Mouse (Mus musculus) bone marrow macrophage, adult 2 months (primary cell): Measurements from ENCODE around the gene Zdhhc14. TPM values are rescaled to one million over a fixed set of nuclear protein-coding genes. Genes with fewer than 3 reads are reported as not detected.

Experiments
- H3K27ac ChIP-seq: 2 replicates; pipeline ENCODE4 v1.5.1; 2012; ENCODE audit warnings: low read depth, low read length; ENCODE audit not compliant: insufficient read depth
- H3K4me1 ChIP-seq: 2 replicates; pipeline ENCODE4 v1.6.1; 2012; ENCODE audit warnings: low read length; ENCODE audit not compliant: control insufficient read depth, insufficient read depth
- H3K4me3 ChIP-seq: 2 replicates; pipeline ENCODE4 v1.5.1; 2012; ENCODE audit warnings: mild to moderate bottlenecking, low read length, moderate library complexity; ENCODE audit not compliant: insufficient read depth
- CTCF ChIP-seq: IDR thresholded peaks from 2 replicates; pipeline ENCODE4 v1.5.1; 2012; ENCODE audit warnings: low read depth, mild to moderate bottlenecking, low read length, moderate library complexity
- POLR2A ChIP-seq: IDR thresholded peaks from 2 replicates; pipeline ENCODE4 v1.6.1; 2012; ENCODE audit warnings: mild to moderate bottlenecking, low read depth, low read length, borderline replicate concordance
- polyA plus RNA-seq: library from polyadenylated mRNA; stranded (reverse); fragments of >200 nt; gene quantifications from 2 replicates; pipeline ENCODE4 v1.2.4, GENCODE M21; 2012; ENCODE audit not compliant: missing spikeins, insufficient read depth, insufficient read length

Zdhhc14 gene
- polyA plus RNA-seq, 1 experiment, result 47.0 TPM

DNA sequence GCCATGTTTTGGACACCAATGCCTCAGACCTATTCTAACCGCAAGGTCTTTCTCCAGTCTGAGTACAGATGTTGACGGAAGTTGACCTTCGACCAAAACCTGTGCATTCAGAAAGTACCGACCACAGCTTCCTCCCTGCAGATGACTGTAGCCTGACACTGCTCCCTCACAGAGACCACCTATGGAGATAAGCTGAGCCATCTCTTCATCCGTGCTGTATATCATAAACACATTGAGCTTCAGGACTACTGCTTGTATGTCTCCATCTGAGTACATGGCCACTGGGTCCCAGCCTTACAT lies 310.2 kb downstream of the Zdhhc14 start:
- no peak overlapping the region for H3K27ac ChIP-seq
- TF ChIP-seq CTCF (no peak), POLR2A (no peak)
- H3K4me1 ChIP-seq, result peaks cover 90% of the 10 kb centered on the region
- H3K4me3 ChIP-seq, result no peak overlapping the region

Other genes with a start within 250 kb of the Zdhhc14 start
- 0.56 and 1.4 TPM in 2 replicates for gene Ldhal6b, start 73.8 kb upstream of the Zdhhc14 start, polyA plus RNA-seq
- 72.7 and 74.3 TPM in 2 replicates for gene Tmem242, start 52.3 kb upstream of the Zdhhc14 start, polyA plus RNA-seq